Mouse (Mus musculus): Measurements from ENCODE around the gene Rprml. TPM values are rescaled to one million over a fixed set of nuclear protein-coding genes. Genes with fewer than 3 reads are reported as not detected.

Gene Rprml
- polyA plus RNA-seq, 1 experiment, result not detected

- Histone ChIP-seq H3K4me1 (ENCODE audit: control insufficient read depth, insufficient read depth, low read length) (peaks cover 74% of the 10 kb centered on the region), H3K4me3 (ENCODE audit: insufficient read depth, low read length) (no peak overlapping the region), H3K27ac (ENCODE audit: insufficient read depth, low read depth, low read length) (peak overlapping the region; percentile 83)
- no peak for TF ChIP-seq CTCF (IDR thresholded peaks at IDR 0.05; ENCODE audit: low read depth, low read length)
- no peak for TF ChIP-seq POLR2A (IDR thresholded peaks at IDR 0.05; ENCODE audit: borderline replicate concordance, low read depth, low read length)
Measured at GRCm38 (mm10) chr11:103686706-103687105, 37.3 kb downstream of the Rprml start.

- peak overlapping the region; percentile 69 for H3K27ac ChIP-seq (ENCODE audit: insufficient read depth, low read depth, low read length)
Measured at GRCm38 (mm10) chr11:103688271-103688979, 39.1 kb downstream of the Rprml start.

GRCm38 (mm10) chr11:103688980-103689378 is 39.6 kb downstream of the Rprml start:
- Histone ChIP-seq H3K27ac (ENCODE audit: insufficient read depth, low read depth, low read length) (peak overlapping the region; percentile 67), H3K4me3 (ENCODE audit: insufficient read depth, low read length) (no peak overlapping the region), H3K4me1 (ENCODE audit: control insufficient read depth, insufficient read depth, low read length) (peaks cover 74% of the 10 kb centered on the region)
- TF ChIP-seq POLR2A (IDR thresholded peaks at IDR 0.05; ENCODE audit: borderline replicate concordance, low read depth, low read length), result no peak
- no peak for TF ChIP-seq CTCF (IDR thresholded peaks at IDR 0.05; ENCODE audit: low read depth, low read length)

More at GRCm38 (mm10) chr11:103688271-103688979, 39.1 kb downstream of the Rprml start:
- TF ChIP-seq POLR2A (IDR thresholded peaks at IDR 0.05; ENCODE audit: borderline replicate concordance, low read depth, low read length), result no peak
- Histone ChIP-seq H3K4me1 (ENCODE audit: control insufficient read depth, insufficient read depth, low read length) (peaks cover 78% of the 10 kb centered on the region), H3K4me3 (ENCODE audit: insufficient read depth, low read length) (no peak overlapping the region)

- TF ChIP-seq POLR2A (IDR thresholded peaks at IDR 0.05; ENCODE audit: borderline replicate concordance, low read depth, low read length), result no peak
- no peak for TF ChIP-seq CTCF (IDR thresholded peaks at IDR 0.05; ENCODE audit: low read depth, low read length)
- Histone ChIP-seq H3K4me3 (ENCODE audit: insufficient read depth, low read length) (no peak overlapping the region), H3K4me1 (ENCODE audit: control insufficient read depth, insufficient read depth, low read length) (peaks cover 61% of the 10 kb centered on the region), H3K27ac (ENCODE audit: insufficient read depth, low read depth, low read length) (no peak overlapping the region)
Measured at GRCm38 (mm10) chr11:103691036-103691435, 41.7 kb downstream of the Rprml start.

- no peak for TF ChIP-seq POLR2A (IDR thresholded peaks at IDR 0.05; ENCODE audit: borderline replicate concordance, low read depth, low read length)
- TF ChIP-seq CTCF (IDR thresholded peaks at IDR 0.05; ENCODE audit: low read depth, low read length), result no peak
- no peak overlapping the region for H3K27ac ChIP-seq (ENCODE audit: insufficient read depth, low read depth, low read length)
- H3K4me1 ChIP-seq (ENCODE audit: control insufficient read depth, insufficient read depth, low read length), result peaks cover 46% of the 10 kb centered on the region
- no peak overlapping the region for H3K4me3 ChIP-seq (ENCODE audit: insufficient read depth, low read length)
Measured at GRCm38 (mm10) chr11:103693241-103693640, 43.9 kb downstream of the Rprml start.

GRCm38 (mm10) chr11:103696851-103697564 is 47.6 kb downstream of the Rprml start:
- Histone ChIP-seq H3K27ac (ENCODE audit: insufficient read depth, low read depth, low read length) (peak overlapping the region; percentile 100), H3K4me3 (ENCODE audit: insufficient read depth, low read length) (peak overlapping the region; percentile 96), H3K4me1 (ENCODE audit: control insufficient read depth, insufficient read depth, low read length) (peaks cover 15% of the 10 kb centered on the region)
- TF ChIP-seq POLR2A (IDR thresholded peaks at IDR 0.05; ENCODE audit: borderline replicate concordance, low read depth, low read length), result no peak
- no peak for TF ChIP-seq CTCF (IDR thresholded peaks at IDR 0.05; ENCODE audit: low read depth, low read length)

- peak within 1 kb of the TSS; percentile 100 for H3K27ac ChIP-seq (ENCODE audit: insufficient read depth, low read depth, low read length)
- peak within 1 kb of the TSS; percentile 96 for H3K4me3 ChIP-seq (ENCODE audit: insufficient read depth, low read length)
- TF ChIP-seq POLR2A (IDR thresholded peaks at IDR 0.05; ENCODE audit: borderline replicate concordance, low read depth, low read length), result peak; percentile 43; the same call in 1 of the 2 replicates
- no peak for TF ChIP-seq CTCF (IDR thresholded peaks at IDR 0.05; ENCODE audit: low read depth, low read length)
- peaks cover 12% of the 10 kb centered on the region for H3K4me1 ChIP-seq (ENCODE audit: control insufficient read depth, insufficient read depth, low read length)
Measured at GRCm38 (mm10) chr11:103697565-103698176, 48.3 kb downstream of the Rprml start, which contains the start of gene Gosr2. Gene Gosr2 (minus strand): TSS chr11:103697898.

- peak overlapping the region; percentile 96 for H3K4me3 ChIP-seq (ENCODE audit: insufficient read depth, low read length)
- H3K4me1 ChIP-seq (ENCODE audit: control insufficient read depth, insufficient read depth, low read length), result peaks cover 11% of the 10 kb centered on the region
- TF ChIP-seq POLR2A (IDR thresholded peaks at IDR 0.05; ENCODE audit: borderline replicate concordance, low read depth, low read length), result no peak
- TF ChIP-seq CTCF (IDR thresholded peaks at IDR 0.05; ENCODE audit: low read depth, low read length), result no peak
- H3K27ac ChIP-seq (ENCODE audit: insufficient read depth, low read depth, low read length), result peak overlapping the region; percentile 100
Measured at GRCm38 (mm10) chr11:103698226-103698625, 48.9 kb downstream of the Rprml start.

Other genes starting within 250 kb of the Rprml start
- gene Plekhm1, start 236.9 kb upstream of the Rprml start, polyA plus RNA-seq (2012; ENCODE audit: insufficient read depth, insufficient read length, missing spikeins), result 65.5 and 75.0 TPM in 2 replicates
- gene Lrrc37a, start 145.0 kb upstream of the Rprml start, polyA plus RNA-seq (2012; ENCODE audit: insufficient read depth, insufficient read length, missing spikeins), result not detected in 2 replicates
- not detected in 2 replicates for gene Gm884, start 28.4 kb upstream of the Rprml start, polyA plus RNA-seq (2012; ENCODE audit: insufficient read depth, insufficient read length, missing spikeins)
- gene Lyzl6, start 10.7 kb upstream of the Rprml start, polyA plus RNA-seq (2012; ENCODE audit: insufficient read depth, insufficient read length, missing spikeins), result not detected in 2 replicates
- 52.4 and 56.7 TPM in 2 replicates for gene Gosr2, start 48.3 kb downstream of the Rprml start, polyA plus RNA-seq (2012; ENCODE audit: insufficient read depth, insufficient read length, missing spikeins)
- gene Wnt9b, start 100.3 kb downstream of the Rprml start, polyA plus RNA-seq (2012; ENCODE audit: insufficient read depth, insufficient read length, missing spikeins), result not detected in 2 replicates
- not detected in 2 replicates for gene Wnt3, start 124.6 kb downstream of the Rprml start, polyA plus RNA-seq (2012; ENCODE audit: insufficient read depth, insufficient read length, missing spikeins)